Mouse (Mus musculus): Measurements from ENCODE around the gene Ccdc167.

Ccdc167 gene

DNA sequence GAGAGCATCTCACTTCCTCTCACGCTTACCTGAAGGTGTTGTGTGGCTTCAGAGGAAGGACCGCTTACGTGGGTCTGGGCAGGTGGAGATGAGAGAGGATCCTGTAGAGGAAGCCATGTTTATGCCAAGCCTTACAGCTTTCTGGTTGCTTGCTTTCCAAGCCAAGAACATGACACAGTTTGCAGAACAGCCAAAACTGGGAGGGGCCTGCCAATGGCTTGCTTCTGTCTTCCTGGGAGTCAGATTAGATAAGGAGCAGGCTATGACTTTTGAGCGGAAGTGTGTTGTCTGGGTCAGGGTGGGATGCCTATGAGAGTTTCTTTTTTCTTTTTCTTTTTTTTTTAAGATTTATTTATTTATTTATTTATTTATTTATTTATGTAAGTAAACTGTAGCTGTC, 79.5 kb downstream of the Ccdc167 start:
- no peak for DNase-seq (ENCODE audit: low read depth in 2 of 2, low spot score in 2 of 2)

Measured in CD8-positive naive resting alpha-beta T cell, adult 2 months (primary cell).